29 mouse cellular contexts compared by ENCODE assay signal in genomic region chr2:73304506-73304905, GRCm38 (mm10). TPM values are rescaled to one million over a fixed set of nuclear protein-coding genes. Genes with fewer than 3 reads are reported as not detected.
"Had no signal": no experiment of that assay in that cellular context is flagged by ENCODE, and none has a peak within 500 bp of the region (broad histone marks: within the 10 kb centered on the region; RNA-seq: fewer than 3 reads in every experiment).

No protein-coding gene starts in this region.

- ATAC-seq: forebrain, embryonic 13.5 days; forebrain, embryonic 14.5 days; forebrain, embryonic 15.5 days; forebrain, embryonic 16.5 days; forebrain, postnatal 0 days had no signal

- H3K4me3 ChIP-seq: embryonic facial prominence, embryonic 10.5 days; embryonic facial prominence, embryonic 12.5 days; embryonic facial prominence, embryonic 13.5 days; embryonic facial prominence, embryonic 15.5 days; erythroblast, embryonic 14.5 days; forebrain, embryonic 10.5 days; forebrain, embryonic 12.5 days; forebrain, embryonic 13.5 days; forebrain, embryonic 15.5 days; gastrocnemius, adult 2 months had no signal

- H3K27me3 ChIP-seq: embryonic facial prominence, embryonic 12.5 days; embryonic facial prominence, embryonic 13.5 days; embryonic facial prominence, embryonic 15.5 days; forebrain, embryonic 12.5 days; forebrain, embryonic 13.5 days; forebrain, embryonic 15.5 days had no signal

- H3K4me1 ChIP-seq: embryonic facial prominence, embryonic 10.5 days; embryonic facial prominence, embryonic 12.5 days; embryonic facial prominence, embryonic 13.5 days; embryonic facial prominence, embryonic 15.5 days; forebrain, embryonic 10.5 days; forebrain, embryonic 12.5 days; forebrain, embryonic 13.5 days; forebrain, embryonic 15.5 days had no signal

- H3K4me2 ChIP-seq: embryonic facial prominence, embryonic 12.5 days; embryonic facial prominence, embryonic 13.5 days; embryonic facial prominence, embryonic 15.5 days; forebrain, embryonic 12.5 days; forebrain, embryonic 13.5 days; forebrain, embryonic 15.5 days had no signal

- H3K9ac ChIP-seq: embryonic facial prominence, embryonic 12.5 days; embryonic facial prominence, embryonic 13.5 days; embryonic facial prominence, embryonic 15.5 days; forebrain, embryonic 12.5 days; forebrain, embryonic 13.5 days; forebrain, embryonic 15.5 days; forebrain, postnatal 0 days had no signal

- DNase-seq: cerebellum, adult 18-20 months; cerebellum, adult 2 months; cerebellum, adult 8-10 months; cerebellum, adult 9-10 months; cerebellum, adult 9-11 months; cerebellum, postnatal 10 days; cerebellum, postnatal 14 days; cerebellum, postnatal 25 days; cerebellum, postnatal 36 days; embryo, embryonic 11 days; forebrain, postnatal 0 days; gastrocnemius, adult 2 months; gastrocnemius, postnatal 10 days; gastrocnemius, postnatal 14 days; gastrocnemius, postnatal 25 days; gastrocnemius, postnatal 36 days; heart, adult 11 months had no signal

- H3K9me3 ChIP-seq: embryonic facial prominence, embryonic 10.5 days; embryonic facial prominence, embryonic 12.5 days; embryonic facial prominence, embryonic 13.5 days; embryonic facial prominence, embryonic 15.5 days; forebrain, embryonic 10.5 days; forebrain, embryonic 12.5 days; forebrain, embryonic 13.5 days; forebrain, embryonic 15.5 days had no signal

- H3K27ac ChIP-seq: embryonic facial prominence, embryonic 10.5 days; embryonic facial prominence, embryonic 12.5 days; embryonic facial prominence, embryonic 13.5 days; embryonic facial prominence, embryonic 15.5 days; forebrain, embryonic 10.5 days; forebrain, embryonic 12.5 days; forebrain, embryonic 13.5 days; forebrain, embryonic 15.5 days; gastrocnemius, adult 2 months had no signal

RNA-seq across cellular contexts. Expression of gene Sp9, which starts 32.8 kb away (rescaled TPM):
- polyA plus RNA-seq: erythroblast, embryonic 14.5 days; gonadal fat pad, adult 2 months had no signal
